Mouse (Mus musculus) testis, adult 2 months (tissue): Measurements from ENCODE around the gene Kctd3. TPM values are rescaled to one million over a fixed set of nuclear protein-coding genes. Genes with fewer than 3 reads are reported as not detected.
A peak's percentile ranks its signal among the peaks of the same experiment; 100 is the strongest.

Experiments
- H3K27ac ChIP-seq: fragments of 200-500 bp; 2 replicates; pipeline ENCODE4 v1.5.1; 2012; ENCODE audit warnings: low read depth, low read length; ENCODE audit not compliant: control insufficient read depth, insufficient read depth
- H3K27me3 ChIP-seq: fragments of 200-500 bp; 2 replicates; pipeline ENCODE4 v1.6.1; 2012; ENCODE audit warnings: mild to moderate bottlenecking, low read length, moderate library complexity; ENCODE audit not compliant: control insufficient read depth, insufficient read depth
- H3K36me3 ChIP-seq: fragments of 200-500 bp; 2 replicates; pipeline ENCODE4 v1.6.1; 2012; ENCODE audit warnings: mild to moderate bottlenecking, low read length; ENCODE audit not compliant: control insufficient read depth, insufficient read depth
- H3K4me1 ChIP-seq: fragments of 200-500 bp; 2 replicates; pipeline ENCODE4 v1.6.1; 2012; ENCODE audit warnings: low read length; ENCODE audit not compliant: control insufficient read depth, insufficient read depth
- H3K4me3 ChIP-seq: fragments of 200-500 bp; 2 replicates; pipeline ENCODE4 v1.5.1; 2012; ENCODE audit warnings: low read depth, mild to moderate bottlenecking, low read length, moderate library complexity, mixed read lengths; ENCODE audit not compliant: control insufficient read depth
- CTCF ChIP-seq: fragments of 200-500 bp; IDR thresholded peaks from 2 replicates; pipeline ENCODE4 v1.5.1; 2012; ENCODE audit warnings: low read depth, mild to moderate bottlenecking, inconsistent platforms, low read length, moderate library complexity; ENCODE audit not compliant: control insufficient read depth, insufficient read depth, insufficient replicate concordance
- POLR2A ChIP-seq: fragments of 200-500 bp; IDR thresholded peaks from 2 replicates; pipeline ENCODE4 v1.6.1; 2012; ENCODE audit warnings: low read depth, mild to moderate bottlenecking, inconsistent platforms, low read length, moderate library complexity; ENCODE audit not compliant: control insufficient read depth
- polyA plus RNA-seq: library from polyadenylated mRNA; depleted of rRNA; stranded (reverse); fragments of >200 nt; gene quantifications from 2 replicates; pipeline ENCODE4 v1.2.3, GENCODE M21; 2012

Gene Kctd3
- polyA plus RNA-seq, 1 experiment = 16.8 TPM

DNA sequence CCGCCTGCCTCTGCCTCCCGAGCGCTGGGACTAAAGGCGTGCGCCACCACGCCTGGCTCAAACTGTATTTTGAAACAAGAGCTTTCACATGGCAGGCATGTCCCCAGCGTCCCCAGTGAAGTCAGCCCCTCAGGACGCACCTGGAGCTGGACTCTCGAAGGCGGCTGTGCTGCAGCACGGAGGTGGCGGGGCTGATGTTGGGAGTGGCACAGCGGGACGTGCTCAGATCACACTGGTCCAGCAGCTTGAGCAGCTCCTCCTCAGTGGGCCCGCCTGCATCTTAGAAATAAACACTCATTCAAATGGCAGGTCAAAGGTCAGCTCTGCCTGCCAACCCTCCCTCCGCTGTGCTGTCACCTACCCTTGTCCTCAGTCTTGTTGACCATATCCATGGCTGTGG lies 33.7 kb downstream of the Kctd3 start:
- H3K27me3 ChIP-seq = no peaks in the 10 kb centered on the region
- H3K36me3 ChIP-seq = peaks cover 5% of the 10 kb centered on the region
- H3K4me3 ChIP-seq = no peak overlapping the region
- no peak for TF ChIP-seq CTCF
- no peak overlapping the region for H3K27ac ChIP-seq
- no peaks in the 10 kb centered on the region for H3K4me1 ChIP-seq

DNA sequence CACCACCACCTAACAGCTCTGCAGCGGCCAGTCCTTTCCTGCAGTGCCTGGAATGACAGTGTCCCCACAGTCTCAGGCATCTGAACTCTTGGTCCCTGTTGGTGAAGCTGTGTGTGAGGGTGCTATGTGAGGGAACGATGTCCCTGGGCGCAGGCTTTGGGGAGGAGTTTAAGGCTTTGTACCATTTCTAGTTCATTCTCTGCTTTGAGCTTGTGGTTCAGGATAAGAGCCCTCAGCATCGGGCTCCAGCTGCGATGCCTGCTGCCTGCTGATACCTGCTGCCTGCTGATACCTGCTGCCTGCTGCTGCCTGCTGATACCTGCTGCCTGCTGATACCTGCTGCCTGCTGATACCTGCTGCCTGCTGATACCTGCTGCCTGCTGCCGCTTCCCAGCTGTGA lies 34.6 kb downstream of the Kctd3 start:
- no peaks in the 10 kb centered on the region for H3K4me1 ChIP-seq
- peaks cover 5% of the 10 kb centered on the region for H3K36me3 ChIP-seq
- no peak overlapping the region for H3K27ac ChIP-seq
- no peak overlapping the region for H3K4me3 ChIP-seq
- H3K27me3 ChIP-seq = no peaks in the 10 kb centered on the region
- TF ChIP-seq CTCF = no peak
- no peak for TF ChIP-seq POLR2A

DNA sequence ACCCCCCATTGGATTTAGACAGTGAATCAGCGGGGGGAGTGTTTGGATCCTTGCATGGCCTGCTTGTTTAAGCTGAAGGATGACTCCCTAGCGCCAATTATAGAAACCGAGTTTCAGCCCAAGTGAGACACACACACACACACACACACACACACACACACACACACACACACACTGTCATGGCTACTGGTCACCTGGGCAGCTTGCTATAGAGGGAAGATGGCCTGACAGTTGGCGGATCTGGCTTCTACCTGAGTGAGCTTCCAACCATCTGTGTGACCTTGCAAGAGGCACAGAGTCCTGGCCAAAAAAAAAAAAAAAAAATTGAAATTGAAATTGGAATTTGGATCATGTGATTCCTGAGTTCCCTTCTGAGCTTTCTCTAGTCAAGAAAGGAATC lies 55.1 kb downstream of the Kctd3 start:
- Histone ChIP-seq H3K27me3 (no peaks in the 10 kb centered on the region), H3K27ac (no peak overlapping the region)

DNA sequence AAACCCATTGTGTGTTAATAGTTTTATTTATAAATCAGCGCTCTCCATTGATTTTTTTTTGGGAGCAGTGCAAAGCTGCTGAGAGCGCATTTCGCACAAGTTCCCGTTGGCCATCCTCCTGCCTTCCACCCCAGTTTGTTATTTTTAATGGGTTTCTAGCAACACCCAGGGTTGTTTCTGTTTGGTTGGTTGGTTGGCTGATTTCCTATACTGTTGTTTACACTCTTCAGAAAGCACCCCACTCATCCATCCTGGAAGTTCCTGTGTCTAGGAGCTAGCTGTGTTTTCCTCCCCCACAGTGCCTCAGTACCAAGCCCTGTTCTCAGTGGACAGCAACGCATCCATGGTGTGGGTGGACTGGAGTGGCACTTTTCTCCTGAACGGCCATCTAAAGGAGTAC lies 56.5 kb downstream of the Kctd3 start:
- Histone ChIP-seq H3K27ac (no peak overlapping the region), H3K4me1 (peaks cover 8% of the 10 kb centered on the region), H3K4me3 (no peak overlapping the region), H3K36me3 (no peaks in the 10 kb centered on the region), H3K27me3 (no peaks in the 10 kb centered on the region)
- TF ChIP-seq CTCF (no peak), POLR2A (no peak)

More for the DNA sequence above, 55.1 kb downstream of the Kctd3 start:
- no peaks in the 10 kb centered on the region for H3K36me3 ChIP-seq
- H3K4me1 ChIP-seq = peaks cover 2% of the 10 kb centered on the region; the same call in 1 of the 2 replicates
- H3K4me3 ChIP-seq = no peak overlapping the region
- TF ChIP-seq CTCF = no peak
- TF ChIP-seq POLR2A = no peak

DNA sequence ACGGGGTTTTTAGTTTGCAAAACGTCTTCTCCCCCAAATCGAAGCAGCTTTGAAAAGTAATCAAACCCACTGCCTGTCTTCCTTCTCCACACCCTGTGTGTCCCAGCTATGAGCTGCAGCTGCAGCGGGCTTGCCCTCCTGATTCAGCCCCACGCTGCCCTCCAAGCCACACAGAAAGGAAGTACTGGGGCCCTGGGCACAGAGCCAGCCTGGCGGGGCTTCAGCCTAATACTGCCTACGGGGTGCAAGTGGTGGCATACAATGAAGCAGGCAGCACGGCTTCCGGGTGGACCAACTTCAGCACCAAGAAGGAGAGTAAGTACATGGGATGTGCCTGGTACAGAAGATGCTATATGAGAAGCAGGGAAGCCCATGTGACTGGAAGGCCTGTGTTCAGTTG lies 59.4 kb downstream of the Kctd3 start:
- Histone ChIP-seq H3K27ac (no peak overlapping the region), H3K4me3 (no peak overlapping the region), H3K27me3 (no peaks in the 10 kb centered on the region), H3K4me1 (peaks cover 8% of the 10 kb centered on the region), H3K36me3 (no peaks in the 10 kb centered on the region)
- TF ChIP-seq CTCF = no peak
- no peak for TF ChIP-seq POLR2A

- TF ChIP-seq CTCF = peak; percentile 50; the same call in 1 of the 2 replicates
- no peak for TF ChIP-seq POLR2A
- Histone ChIP-seq H3K36me3 (no peaks in the 10 kb centered on the region), H3K27ac (no peak overlapping the region), H3K4me3 (no peak overlapping the region), H3K27me3 (no peaks in the 10 kb centered on the region), H3K4me1 (peaks cover 8% of the 10 kb centered on the region)
Measured at GRCm38 (mm10) chr1:188947794-188948193, 59.8 kb downstream of the Kctd3 start.

DNA sequence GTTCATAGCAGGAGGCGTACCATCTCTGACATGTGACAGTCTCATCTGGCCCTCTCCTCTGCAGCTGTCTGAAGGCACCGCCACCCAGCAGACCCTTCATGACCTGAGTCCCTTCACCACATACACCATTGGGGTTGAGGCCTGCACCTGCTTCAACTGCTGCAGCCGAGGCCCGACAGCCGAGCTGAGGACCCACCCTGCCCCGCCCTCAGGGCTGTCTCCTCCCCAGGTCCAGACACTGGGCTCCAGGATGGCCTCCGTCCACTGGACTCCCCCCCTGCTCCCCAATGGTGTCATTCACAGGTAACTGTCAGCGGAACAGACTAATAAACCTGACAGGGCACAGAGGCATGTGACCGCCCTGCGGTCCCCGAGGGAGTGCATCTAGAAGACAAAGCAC lies 60.8 kb downstream of the Kctd3 start:
- TF ChIP-seq POLR2A = no peak
- TF ChIP-seq CTCF = no peak

GRCm38 (mm10) chr1:188945326-188945725 lies 62.3 kb downstream of the Kctd3 start:
- Histone ChIP-seq H3K36me3 (no peaks in the 10 kb centered on the region), H3K27ac (no peak overlapping the region), H3K27me3 (no peaks in the 10 kb centered on the region), H3K4me1 (peaks cover 8% of the 10 kb centered on the region), H3K4me3 (no peak overlapping the region)
- TF ChIP-seq CTCF = no peak

More for the DNA sequence above, 60.8 kb downstream of the Kctd3 start:
- no peak overlapping the region for H3K27ac ChIP-seq
- H3K36me3 ChIP-seq = no peaks in the 10 kb centered on the region
- H3K4me1 ChIP-seq = peaks cover 8% of the 10 kb centered on the region
- no peaks in the 10 kb centered on the region for H3K27me3 ChIP-seq
- H3K4me3 ChIP-seq = no peak overlapping the region
